Mouse (Mus musculus) adrenal gland, postnatal 14 days (tissue): ENCODE measurements around the gene Cacna2d4. TPM values are rescaled to one million over a fixed set of nuclear protein-coding genes. Genes with fewer than 3 reads are reported as not detected.
"Not testable (repeated sequence)": the region's sequence is repeated elsewhere in the genome, so short reads cannot be mapped to it uniquely, and the experiment has no call there.

ENCODE experiments used
- DNase-seq: peaks from one replicate; pipeline ENCODE4 v3.0.0; 2021; ENCODE audit warnings: mixed read lengths
- long read RNA-seq, 2 experiments: library from polyadenylated mRNA; stranded (forward); transcript quantifications; one replicate each; pipeline ENCODE4 v2.0.0; 2021
- total RNA-seq: library from RNA; stranded (reverse); gene quantifications from 2 replicates; pipeline ENCODE4 v1.2.3, GENCODE M21; 2021

Gene Cacna2d4
- 0.94 TPM in 1 of 2 replicates, not detected in the other for total RNA-seq
- long read RNA-seq, experiment 1: 0 reads
- long read RNA-seq, experiment 2, partial matches to known transcripts: 0 of 1 reads
- long read RNA-seq, experiment 2, other reads (novel, unspliced or antisense): 1 of 1 reads

GRCm38 (mm10) chr6:119236241-119236640 lies at the start of gene Cacna2d4:
Gene Cacna2d4 (plus strand): TSS chr6:119236526.
- DNase-seq: no peak

- DNase-seq: peak; percentile 27
Observed at GRCm38 (mm10) chr6:119186658-119187057, 49.7 kb upstream of the Cacna2d4 start.

DNA sequence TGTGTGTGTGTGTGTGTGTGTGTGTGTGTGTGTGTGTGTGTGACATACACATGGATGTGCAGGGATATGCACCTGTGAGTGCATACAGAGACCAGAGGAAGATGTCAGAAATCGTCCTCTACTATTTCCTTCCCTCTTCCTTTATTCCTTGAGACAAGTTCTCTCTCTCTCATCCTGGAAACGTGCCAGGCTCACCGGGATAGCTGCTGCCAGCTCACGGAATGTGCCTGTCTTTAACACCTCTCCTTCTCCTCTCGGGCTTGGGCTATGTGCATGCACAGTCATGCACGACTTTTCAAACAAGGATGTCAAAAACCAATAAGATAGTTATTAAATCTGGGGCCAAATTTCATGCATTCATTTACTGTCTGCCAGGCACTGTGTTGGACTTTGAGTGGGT lies 48.7 kb upstream of the Cacna2d4 start:
- DNase-seq: no peak

DNA sequence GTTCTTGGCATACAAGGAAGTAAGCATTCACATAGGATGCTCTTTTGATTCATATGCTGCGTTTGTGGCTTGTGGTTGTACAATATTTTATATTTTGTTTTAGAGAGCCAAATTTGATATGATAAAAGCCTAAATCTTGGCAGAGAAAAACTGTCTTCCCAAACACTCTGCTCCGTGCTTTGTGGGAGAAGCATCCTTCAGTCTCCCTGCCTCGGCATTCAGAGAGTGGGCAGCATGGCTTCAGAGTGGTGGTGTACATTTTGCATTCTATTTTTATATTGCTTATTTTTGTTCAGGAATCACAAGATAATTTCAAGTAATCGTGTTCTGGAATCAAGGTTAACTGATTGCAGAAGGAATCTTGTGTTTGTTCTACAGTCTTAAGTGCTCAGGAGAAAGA lies 44.8 kb upstream of the Cacna2d4 start:
- no peak for DNase-seq

DNA sequence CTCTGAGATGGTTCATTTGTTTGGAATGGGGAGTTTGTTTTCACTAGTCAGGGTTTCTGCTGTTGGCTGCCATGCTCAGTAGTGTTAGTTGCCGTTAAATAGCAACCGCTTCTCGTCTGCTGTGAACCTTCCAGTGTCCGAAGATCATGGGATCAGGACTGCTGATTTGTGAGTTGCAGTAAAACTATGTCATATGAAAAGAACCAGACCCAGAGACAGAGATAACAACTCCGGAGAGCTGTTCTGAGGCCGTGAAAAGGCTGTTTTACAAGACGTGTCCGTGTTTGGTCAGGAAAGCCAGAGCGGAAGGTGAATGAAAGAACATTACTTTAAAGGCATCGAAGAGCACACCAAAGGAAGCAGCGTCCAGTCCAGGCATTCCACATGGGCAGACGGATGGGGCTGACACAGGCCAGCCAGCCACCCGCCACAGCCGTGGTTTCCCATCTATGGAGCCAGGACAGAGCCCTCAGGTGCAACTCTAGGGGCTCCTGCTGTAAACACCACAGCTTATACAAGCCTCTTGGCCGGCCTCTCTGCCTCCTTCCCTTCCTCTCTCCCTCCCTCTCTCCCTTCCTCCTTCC lies 42.7 kb upstream of the Cacna2d4 start:
- no peak for DNase-seq

DNA sequence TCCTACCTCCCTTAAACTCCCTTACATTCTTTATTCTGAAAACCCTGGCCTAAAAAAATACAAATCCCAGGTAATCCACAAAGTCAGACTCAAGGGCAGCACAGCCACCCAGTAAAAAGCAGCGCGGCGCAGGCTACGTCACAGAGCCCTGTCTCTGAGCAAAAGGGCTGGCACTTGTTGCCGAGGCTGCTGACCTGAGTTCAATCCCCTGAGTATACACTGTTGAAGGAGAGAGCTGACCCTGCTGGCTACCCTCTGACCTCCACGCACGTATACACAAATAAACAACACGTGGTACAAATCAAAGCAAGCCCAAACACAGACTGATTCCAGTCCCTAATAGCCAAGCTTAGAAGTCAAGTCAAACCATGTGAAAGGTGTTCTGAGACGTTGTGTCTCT lies 42.2 kb upstream of the Cacna2d4 start:
- no peak for DNase-seq

- no peak for DNase-seq
Observed at GRCm38 (mm10) chr6:119194601-119195000, 41.7 kb upstream of the Cacna2d4 start.

DNA sequence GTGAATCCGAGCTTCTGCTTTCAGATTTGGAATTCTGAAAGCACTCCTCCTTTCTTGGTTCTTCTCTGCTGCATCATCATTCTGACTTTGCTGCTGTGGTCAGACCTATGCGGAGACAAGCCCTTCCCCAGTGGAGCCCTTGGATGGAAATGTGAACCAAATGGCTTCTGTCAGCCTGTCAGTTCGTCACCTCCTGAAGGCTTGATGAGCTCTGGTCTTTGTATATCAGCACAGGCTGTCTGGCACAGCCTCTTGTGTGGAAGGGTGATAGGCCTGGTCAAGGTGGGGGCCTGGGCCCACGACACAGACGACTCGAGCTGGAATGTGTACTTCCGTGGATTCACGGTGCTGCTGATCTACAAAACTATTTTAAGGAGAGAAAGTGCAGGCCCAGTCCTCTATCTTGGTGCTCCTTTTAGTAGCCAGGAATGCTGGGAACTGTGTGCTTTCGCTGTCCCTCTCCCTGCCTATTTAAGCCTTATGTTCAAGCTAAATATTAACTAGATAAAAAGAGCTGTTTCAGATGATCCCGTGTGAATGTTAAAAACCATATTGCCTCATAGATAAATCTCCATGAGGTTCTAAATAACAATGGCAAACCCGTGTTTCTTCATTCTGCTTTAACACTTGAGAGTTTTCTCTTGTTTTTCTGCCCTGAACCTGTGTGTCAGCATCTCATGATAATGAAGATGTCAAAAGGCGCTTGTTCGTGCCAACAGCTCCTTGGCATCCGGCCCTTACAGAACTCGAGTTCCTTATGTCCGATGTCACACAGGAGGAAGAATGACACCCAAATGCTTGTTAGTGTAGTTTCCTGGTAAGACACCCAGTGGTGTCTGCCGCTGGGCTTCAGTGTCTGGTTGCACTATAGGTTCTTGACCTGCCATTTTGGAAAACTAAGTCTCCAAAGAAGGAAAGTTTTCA lies 39.7 kb upstream of the Cacna2d4 start, which contains the start of gene Cacna1c:
TSS of gene Cacna1c (minus strand) at position 37 of the 924 bp plus-strand sequence.
- no peak for DNase-seq

- DNase-seq: no peak
Observed at GRCm38 (mm10) chr6:119198534-119199273, 37.6 kb upstream of the Cacna2d4 start.

GRCm38 (mm10) chr6:119199274-119199879 lies 36.9 kb upstream of the Cacna2d4 start:
- no peak for DNase-seq

- no peak for DNase-seq
Observed at GRCm38 (mm10) chr6:119200362-119200761, 36.0 kb upstream of the Cacna2d4 start.

DNA sequence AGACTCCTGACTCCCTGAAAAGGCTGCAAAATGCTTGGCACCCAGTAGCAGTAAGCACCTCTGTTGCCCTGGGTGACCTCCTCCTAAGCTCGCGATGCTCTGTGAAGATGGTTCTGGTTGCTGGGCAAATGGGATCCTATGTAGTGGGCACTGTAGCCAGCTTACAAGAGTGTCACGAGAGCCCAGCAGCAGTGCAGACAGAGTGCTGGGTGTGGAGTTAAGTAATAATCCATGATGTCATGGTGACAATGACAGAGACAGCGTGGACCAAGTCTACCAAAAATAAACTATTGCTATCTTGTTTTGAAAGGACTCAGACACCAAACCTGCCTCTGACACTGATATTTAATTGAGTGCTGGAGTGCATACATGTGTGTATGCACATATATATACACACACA lies 34.8 kb upstream of the Cacna2d4 start:
- no peak for DNase-seq

GRCm38 (mm10) chr6:119204286-119204685 lies 32.0 kb upstream of the Cacna2d4 start:
- DNase-seq: no peak

DNA sequence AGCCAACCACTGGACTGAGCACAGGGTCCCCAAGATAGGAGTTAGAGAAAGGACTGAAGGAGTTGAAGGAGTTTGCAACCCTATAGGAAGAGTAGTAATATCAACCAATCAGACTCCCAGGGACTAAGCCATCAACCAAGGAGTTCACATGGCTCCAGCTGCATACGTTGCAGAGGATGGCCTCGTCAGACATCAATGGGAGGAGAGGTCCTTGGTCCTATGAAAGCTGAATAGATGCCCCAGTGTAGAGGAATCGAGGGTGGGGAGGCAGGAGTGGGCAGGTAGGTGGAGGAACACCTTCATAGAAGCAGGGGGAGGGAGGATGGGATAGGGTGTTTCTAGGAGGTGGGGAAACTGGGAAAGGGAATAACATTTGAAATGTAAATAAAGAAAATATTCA lies 31.4 kb upstream of the Cacna2d4 start:
- no peak for DNase-seq

- DNase-seq: not testable (repeated sequence)
Observed at GRCm38 (mm10) chr6:119206006-119206405, 30.3 kb upstream of the Cacna2d4 start.

DNA sequence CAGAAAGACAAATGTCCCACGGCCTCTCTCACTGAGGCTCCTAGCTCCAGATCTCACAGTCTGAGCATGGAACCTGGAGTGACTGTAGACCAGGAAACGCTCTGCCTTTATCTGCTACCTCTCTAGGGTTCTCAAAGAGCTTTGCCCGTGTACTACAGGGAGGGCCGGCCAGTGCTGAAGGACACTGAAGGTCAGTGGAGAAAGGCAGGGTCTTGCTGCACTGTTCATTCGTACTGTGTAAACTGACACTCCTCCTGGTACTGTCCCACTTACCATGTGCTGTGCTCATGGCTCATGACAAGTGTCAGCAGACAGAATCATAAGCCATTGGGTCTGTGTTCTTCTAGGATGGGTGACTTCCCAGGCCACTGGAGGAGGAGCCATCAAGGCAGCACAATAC lies 23.0 kb upstream of the Cacna2d4 start:
- DNase-seq: no peak

GRCm38 (mm10) chr6:119214190-119214589 lies 22.1 kb upstream of the Cacna2d4 start:
- DNase-seq: no peak

DNA sequence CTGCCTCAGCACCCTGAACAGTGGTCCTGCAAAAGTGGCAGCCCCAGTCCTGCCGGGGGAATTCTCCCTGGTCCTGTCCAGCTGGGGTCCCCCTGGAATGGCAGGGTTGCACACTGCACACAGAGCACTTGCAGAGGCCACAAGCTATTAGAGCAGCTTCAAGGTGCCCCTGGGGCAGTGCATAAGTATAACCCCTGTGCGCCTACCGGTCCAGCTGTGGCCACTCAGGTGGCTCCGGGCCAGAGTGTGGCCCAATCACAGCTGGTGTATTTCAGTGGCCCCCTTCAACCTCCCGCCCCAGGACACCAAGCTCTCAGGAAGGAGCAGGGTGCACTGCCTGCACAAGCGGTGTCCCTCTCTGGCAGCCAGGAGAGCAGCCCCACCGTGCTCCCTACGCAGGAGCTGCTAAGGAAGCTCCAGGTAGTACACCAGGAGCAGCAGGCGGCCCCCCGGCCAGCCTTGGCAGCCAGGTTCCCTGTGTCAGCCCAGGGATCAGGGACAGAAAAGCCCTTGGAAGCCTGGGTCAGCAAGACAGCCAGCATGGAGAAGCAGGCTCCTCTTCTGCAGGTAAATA lies 21.2 kb upstream of the Cacna2d4 start:
- DNase-seq: no peak

DNA sequence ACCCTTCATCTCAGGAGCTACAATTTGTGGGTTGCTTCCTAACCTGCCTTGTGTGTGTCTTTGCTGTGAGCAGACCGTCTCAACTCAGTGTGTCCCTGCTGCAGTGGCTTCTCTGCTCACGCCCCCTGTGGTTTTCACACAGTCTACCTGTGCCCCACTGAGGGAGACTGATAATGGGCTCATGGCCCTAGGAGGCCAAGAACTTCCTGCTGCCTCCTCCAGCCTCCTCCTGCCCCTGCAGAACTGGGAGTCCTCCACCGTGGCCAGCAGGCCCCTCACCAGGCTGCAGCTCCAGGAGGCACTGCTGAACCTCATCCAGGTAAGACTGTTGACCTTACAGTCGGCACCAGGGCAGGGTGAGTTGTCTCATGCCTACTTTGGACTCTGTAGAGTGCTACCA lies 18.7 kb upstream of the Cacna2d4 start:
- no peak for DNase-seq

DNA sequence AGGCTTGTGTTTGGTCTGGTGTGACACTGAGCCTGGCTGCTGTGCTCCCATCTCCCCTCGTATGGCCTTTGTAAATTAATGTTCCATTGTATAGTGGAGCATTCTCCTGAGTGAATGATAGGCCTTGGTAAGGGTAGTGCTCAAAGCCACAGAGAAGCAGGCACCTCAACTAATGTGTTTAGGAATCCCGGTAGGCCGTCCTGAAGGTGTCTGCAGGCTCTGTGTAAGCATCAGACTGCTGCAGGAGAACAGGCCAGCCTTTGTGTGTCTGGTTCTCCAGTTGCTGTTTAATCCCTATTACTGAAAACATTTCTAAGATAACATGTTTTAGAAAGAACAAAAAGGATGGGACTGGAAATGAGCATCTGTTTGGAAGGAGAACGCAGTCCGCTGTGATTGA lies 17.7 kb upstream of the Cacna2d4 start:
- no peak for DNase-seq

GRCm38 (mm10) chr6:119219237-119219870 lies 17.0 kb upstream of the Cacna2d4 start:
- no peak for DNase-seq
